Mouse (Mus musculus) mouse embryonic stem cell (cell line): ENCODE measurements around the gene Rpp38.

Experiments used
- in situ Hi-C, 2 experiments: fragments of 300-500 bp; cut with MboI; formaldehyde crosslinking; loops; 1 replicate in 1 of 2; 3 replicates in 1 of 2; pipeline ENCODE4 v1.14.3; 2019 to 2020; ENCODE audit warnings: low sequenced_read_pairs in 2 of 2, low pct_unique_long_range_greater_than_20kb in 1 of 2, mixed read lengths in 1 of 2; ENCODE audit not compliant: unreplicated experiment in 1 of 2

Rpp38 gene

DNA sequence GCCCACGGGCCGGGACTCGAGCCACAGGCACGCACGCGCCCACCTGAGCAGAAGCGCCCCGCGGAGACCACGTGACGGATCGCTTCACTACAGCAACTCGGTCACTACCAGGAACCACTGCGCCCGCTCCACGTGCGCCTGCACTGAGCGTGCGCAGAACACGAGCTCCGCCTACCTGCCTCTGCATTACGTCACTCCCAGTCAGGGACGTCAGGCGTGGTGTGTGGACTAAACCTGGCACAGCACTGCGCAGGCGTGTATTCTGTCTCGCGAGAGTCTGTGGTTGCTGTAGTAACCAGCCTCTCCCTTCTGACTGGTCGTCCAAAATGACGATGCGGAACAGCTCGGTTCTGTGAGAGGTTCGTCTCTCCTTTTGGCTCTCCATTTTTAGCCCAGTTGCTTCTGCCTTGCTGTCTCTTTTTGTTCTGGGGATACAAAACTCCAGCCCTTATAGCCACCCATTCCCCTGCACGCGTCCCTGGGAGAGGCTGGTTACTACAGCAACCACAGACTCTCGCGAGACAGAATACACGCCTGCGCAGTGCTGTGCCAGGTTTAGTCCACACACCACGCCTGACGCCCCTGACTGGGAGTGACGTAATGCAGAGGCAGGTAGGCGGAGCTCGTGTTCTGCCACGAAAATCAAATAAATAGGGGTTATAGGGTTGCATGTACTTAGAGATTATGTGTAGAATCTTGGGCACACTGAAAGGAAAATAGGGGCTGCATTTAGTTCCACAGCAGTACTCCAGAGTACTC lies at the start of gene Rpp38:
Gene Rpp38 (minus strand): TSS at position 160 of the 759 bp plus-strand sequence.
- in situ Hi-C loops, result no loop called here

DNA sequence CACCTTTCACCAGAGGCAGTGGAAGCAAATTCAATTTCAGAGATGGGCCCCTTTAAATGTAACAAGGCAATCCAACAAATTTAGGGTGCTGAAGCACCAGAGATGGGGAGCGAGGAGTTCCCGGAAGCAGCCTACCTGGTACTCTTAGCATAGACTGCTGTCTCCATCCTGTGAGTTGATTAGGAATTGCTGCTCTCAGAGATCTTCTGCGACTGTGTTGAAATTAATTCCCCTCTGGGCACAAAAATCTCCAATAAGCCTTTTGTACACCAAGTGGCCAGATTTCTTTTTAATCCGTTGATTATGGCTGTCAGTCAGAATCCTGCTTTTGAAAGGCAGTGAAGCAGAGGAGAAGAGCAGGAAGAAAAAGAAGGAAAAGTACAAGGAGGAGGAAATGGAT lies 32.7 kb upstream of the Rpp38 start:
- in situ Hi-C loops, result no loop called here

- in situ Hi-C loops, result no loop called here
Measured at GRCm38 (mm10) chr2:3361067-3361466, 28.6 kb upstream of the Rpp38 start.

- in situ Hi-C loops, result no loop called here
Measured at GRCm38 (mm10) chr2:3357887-3358286, 25.4 kb upstream of the Rpp38 start.

GRCm38 (mm10) chr2:3356311-3356710 lies 23.9 kb upstream of the Rpp38 start:
- in situ Hi-C loops, result no loop called here

GRCm38 (mm10) chr2:3355793-3356192 lies 23.4 kb upstream of the Rpp38 start:
- in situ Hi-C loops, result no loop called here

DNA sequence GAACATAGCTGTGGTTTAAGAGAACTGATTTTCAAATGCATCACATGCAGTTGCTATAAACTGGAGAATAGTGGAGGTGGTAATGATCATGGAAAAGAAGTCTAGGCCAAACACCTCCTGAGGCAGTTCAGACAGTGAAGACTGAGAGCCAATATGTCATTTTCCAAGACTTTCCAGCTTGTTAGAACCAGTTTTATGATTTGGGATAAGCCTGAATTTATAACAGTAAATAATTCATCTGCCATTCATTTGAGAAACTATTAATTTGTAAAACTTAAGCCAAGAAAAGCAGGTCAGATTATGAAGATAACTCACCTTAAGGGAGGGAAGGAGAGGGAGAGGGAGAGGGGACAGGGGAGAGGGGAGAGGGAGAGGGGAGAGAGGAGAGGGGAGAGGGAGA lies 20.7 kb upstream of the Rpp38 start:
- in situ Hi-C loops, result no loop called here

GRCm38 (mm10) chr2:3348919-3349318 lies 16.5 kb upstream of the Rpp38 start:
- in situ Hi-C loops, result no loop called here

DNA sequence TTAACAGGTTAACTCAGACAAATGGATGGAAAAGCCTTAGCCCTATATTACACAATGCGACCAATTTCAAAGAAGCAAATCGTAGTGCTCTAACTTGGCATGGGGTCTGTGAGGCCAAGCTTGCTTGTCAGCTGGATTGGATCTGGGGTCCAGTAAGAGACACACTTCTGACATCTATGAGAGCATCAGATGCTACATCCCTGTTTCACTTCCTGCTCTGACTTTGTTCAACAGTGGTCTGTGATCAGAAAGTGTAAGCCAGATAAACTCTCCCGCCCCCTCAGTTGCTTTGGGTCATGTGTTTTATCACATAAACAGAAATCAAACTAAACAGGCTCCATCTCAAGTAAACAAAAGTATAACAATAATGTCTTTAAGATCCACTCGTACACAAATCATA lies 16.0 kb upstream of the Rpp38 start:
- in situ Hi-C loops, result no loop called here

- in situ Hi-C loops, result no loop called here
Measured at GRCm38 (mm10) chr2:3335611-3336301, 3.3 kb upstream of the Rpp38 start, which contains the start of gene Acbd7. Gene Acbd7, plus strand, starts transcription at chr2:3336168.

DNA sequence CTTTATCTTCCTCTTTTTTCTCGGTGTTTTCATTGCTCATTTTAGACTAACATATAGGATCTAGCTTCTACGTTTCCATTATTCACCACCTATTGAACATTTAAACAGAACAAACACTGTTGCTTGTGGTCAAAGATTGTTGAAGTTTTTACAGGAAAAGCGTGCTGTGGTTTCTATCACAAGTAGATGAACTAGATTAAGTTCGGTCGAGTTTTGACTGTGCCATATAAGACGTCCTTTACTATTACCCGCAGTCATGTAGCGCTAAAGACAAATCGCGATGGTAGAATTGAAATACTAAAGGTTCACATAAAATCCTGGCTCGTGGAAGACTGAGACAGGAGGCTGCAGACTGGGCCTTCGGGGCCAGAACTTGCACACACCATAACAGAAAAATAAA lies 1.3 kb upstream of the Rpp38 start:
- in situ Hi-C loops, result no loop called here

DNA sequence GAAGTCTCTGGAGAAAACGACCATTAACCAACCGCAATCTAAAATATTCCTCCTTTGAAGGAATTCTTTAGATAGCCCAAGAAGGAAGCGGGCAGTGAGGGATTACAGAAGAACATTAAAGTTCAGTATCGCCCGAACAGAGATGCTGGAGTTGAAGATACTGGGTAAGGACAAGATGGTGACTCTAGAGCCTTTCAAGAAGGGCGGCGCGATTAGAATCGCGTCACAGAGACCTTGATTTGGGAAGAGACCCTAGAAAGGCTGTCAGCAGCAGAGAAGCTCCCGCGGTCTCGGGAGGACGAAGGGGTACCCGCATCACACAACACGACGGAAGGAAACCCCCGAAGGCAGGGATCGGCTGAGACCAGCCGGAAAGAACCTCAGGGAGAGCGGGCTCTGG lies 387 bp downstream of the Rpp38 start:
- in situ Hi-C loops, result no loop called here

- in situ Hi-C loops, result no loop called here
Measured at GRCm38 (mm10) chr2:3331071-3331703, 1.3 kb downstream of the Rpp38 start.

GRCm38 (mm10) chr2:3327351-3327750 lies 5.1 kb downstream of the Rpp38 start:
- in situ Hi-C loops, result no loop called here

DNA sequence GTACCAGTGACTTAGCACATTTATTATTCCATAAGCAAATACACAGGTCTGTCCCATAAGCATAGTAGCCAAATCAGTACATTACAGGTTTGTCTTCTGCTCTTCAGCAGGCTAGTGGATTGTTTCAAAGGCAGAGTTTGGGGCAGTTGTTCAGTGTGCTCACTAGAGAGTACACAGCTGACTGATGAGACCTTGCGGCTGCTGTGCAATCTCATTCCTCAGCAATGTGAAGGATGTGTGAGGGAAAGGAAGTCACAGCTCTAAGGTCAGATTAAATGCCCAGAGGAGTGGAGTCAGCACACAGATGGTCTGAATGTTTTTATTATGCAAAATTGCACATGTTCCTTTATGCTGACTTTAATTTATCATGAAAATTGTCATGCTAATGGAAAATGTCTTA lies 5.9 kb downstream of the Rpp38 start:
- in situ Hi-C loops, result no loop called here

DNA sequence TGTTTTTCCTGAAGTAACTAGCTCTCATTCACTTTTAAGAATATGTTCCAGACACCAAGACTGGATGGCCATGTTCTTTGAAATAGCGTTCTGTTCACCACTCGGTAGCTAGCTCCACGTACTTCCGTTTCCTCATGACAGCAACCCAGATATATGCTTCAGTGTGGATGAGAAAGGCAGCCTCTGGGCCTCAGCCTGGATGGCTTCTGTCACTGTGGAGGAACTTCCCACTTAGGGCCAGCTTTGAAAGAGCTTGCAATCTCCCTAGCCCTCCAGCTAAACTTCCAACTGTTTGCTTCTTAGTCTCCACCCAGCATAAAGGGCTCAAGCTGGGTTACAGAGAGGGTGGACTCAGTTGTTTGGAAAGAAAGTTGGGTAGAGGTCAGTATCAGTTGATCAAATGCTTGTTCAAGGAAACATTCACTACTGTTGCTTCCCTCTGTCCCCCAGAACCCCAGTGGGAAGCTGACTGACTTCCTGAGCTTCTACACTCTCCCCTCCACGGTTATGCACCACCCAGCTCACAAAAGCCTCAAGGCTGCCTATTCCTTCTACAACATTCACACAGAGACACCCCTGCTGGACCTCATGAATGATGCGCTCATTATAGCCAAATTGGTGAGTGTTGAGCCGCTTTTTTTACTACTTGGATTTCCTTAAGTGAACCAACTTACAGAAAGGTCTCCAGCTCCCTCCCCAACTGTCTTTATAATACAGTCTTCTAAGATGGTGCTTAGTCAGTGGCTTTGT lies 7.9 kb downstream of the Rpp38 start:
- in situ Hi-C loops, result no loop called here

- in situ Hi-C loops, result no loop called here
Measured at GRCm38 (mm10) chr2:3323132-3323531, 9.3 kb downstream of the Rpp38 start.

DNA sequence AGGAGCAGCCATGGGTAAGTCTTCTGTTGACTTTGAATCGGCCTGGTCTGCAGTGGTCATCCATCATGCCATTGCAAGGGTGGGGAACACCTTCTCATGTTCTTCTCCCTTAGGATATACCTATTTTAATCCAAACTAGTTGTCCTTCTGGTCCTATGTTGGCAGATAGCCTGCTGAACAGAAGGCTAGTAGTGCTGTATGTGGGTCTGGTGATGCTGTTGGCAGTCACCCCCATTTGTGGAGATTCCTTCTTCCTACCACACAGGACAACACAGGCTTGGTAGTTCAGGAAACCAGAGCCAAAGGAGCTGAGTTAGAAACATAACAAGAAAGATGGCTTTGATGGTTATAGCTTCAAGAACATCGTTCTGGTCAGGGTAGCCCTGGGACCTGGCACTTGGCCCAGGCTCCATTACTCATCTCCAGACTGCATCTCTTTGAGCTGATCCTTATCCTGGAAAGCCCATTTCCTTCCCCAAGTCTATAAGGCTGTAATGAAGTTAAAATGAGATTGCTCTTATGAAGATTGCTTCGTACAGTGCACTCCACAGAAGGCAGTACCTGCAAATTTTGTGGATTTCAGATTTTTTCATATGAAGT lies 26.9 kb downstream of the Rpp38 start:
- in situ Hi-C loops, result no loop called here

GRCm38 (mm10) chr2:3295826-3296225 lies 36.6 kb downstream of the Rpp38 start:
- in situ Hi-C loops, result no loop called here
